Mouse (Mus musculus): ENCODE measurements around the gene Tead3.
"Not testable (repeated sequence)": the region's sequence is repeated elsewhere in the genome, so short reads cannot be mapped to it uniquely, and the experiment has no call there.

DNA sequence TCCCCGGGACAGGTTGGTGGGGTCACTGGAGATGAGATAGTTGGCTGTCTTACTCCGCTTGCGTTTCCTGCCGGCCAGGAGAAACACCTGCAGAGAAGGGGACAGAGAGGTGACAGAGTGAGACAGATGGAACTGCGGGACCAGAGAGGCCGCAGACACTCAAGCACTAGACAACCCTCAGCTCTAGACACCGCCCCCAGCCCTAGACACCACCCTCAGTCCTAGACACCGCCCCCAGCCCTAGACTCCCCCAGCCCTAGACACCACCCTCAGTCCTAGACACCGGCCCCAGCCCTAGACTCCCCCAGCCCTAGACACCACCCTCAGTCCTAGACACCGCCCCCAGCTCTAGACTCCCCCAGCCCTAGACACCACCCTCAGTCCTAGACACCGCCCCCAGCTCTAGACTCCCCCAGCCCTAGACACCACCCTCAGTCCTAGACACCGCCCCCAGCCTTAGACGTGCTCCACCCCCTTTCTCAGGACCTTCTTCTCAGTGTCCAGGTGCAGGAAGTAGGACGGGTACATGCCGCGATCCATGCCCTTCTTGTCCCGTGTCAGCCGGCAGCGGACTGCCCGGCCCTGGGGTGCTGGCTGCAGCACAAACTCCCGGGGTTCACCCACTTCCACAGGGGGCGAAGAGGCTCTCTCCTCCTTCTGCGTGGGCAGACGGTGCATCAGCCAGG, 8.1 kb upstream of the Tead3 start:
- not testable (repeated sequence) for TF ChIP-seq CTCF (conservative IDR thresholded peaks at IDR 0.05; ENCODE audit: insufficient read depth, insufficient read length, low read depth, low read length); POLR2A (IDR thresholded peaks at IDR 0.05; ENCODE audit: low read depth, low read length)
